Mouse (Mus musculus): ENCODE results near the gene Mgmt.

Gene Mgmt

DNA sequence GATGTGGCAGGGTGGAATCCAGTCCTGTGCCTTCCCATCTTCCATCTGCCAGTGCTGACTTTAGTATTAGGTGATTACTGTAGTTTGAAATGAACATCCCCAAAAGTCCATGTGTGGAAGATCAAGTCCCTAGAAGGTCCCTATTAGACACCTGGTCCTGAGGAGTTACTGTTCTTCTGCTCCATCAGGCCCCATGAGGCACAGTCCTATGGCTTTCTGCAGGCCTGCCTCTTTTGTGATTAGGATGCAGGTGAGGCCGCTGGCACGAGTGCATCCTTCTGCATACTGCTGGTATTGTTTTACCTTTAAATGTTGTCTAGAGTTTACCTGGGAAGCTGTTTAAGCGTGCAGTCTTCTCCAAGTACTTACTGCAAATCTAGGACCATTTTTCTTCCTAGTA lies 21.6 kb downstream of the Mgmt start:
- no peak for DNase-seq

DNA sequence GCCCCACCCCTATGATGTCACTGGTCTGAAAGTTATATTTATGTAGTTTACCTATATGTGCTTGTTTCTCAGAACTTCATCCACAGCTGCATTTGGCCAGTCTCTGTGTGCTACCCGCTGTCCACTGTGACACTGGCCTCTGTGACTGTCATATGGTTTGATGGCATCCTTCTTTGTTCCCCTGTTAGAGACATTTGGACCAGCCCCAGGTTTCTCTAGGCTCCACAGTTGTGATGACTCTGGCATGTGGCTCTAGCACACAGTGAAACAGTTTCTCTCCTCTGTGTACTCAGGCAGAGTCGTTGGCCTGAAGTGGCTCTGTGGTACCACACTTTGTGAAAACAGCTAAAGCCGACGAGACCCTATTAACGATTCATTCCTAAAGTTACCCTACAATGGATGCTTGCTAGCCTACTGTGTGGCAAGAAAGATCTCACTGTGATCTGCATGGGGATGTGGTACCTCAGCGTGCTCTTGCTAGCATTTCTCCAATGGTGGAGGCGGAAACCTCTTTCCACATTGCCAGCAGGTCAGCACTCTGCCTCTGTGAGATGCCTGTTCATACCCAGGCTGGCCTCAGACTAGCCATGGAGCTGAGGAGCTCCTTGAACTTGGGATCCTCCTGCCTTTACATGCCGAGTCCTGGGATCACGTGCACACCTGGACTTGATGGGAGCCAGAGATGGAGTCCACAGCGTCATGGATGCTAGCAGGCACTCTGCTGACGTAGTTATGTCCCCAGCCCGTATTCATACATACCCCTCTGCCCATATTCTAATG lies 26.8 kb downstream of the Mgmt start:
- no peak for DNase-seq

DNA sequence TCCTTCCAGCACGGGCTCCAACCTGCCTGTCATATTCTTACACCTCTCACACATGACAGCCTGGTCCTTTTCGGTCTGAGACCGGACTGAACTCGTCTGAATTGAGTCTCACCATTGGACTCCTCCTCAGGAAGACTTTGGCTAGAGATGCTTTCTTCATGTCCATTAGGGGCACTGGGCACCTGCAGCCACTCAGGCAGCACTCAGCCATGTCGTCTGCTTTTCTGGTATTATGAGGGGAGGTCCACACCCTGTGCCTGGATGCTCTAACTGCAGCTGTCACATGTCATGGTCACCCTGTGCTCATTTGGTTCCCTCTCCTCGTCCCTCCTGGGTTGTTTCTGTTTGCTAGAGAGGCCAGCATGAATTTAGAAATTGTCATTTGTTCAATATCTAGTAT lies 27.8 kb downstream of the Mgmt start:
- DNase-seq = no peak

DNA sequence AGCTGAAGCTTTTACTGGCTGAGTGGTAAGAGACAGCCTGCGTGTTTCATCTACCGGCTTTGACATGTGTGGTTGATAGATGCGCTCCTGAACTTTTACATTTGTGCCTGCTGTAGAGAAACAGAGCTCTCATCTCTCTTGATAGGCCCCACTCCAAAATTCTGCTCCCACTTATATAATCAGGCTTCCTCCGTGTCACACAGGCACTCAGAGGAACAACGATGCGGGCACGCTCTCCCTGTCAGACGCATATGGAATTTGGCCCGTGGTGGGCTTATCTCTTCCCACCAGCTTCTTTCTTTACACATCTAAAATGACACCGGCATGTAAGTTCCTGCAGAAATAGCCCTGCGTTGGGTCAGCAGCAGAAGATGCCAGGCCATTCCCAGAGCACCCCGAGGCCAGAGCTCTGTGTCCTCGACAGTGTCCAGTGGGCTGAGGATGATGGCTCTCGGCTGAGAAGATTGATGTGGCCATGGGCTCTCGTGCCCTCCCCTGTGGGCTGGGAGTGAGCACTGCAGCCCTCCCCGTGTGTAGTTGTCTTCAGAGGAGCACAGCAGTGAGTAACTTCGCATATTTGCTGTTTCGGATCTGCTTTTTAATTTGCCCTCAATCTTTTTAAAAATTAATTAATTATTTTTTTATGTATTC lies 30.3 kb downstream of the Mgmt start:
- DNase-seq = no peak

DNA sequence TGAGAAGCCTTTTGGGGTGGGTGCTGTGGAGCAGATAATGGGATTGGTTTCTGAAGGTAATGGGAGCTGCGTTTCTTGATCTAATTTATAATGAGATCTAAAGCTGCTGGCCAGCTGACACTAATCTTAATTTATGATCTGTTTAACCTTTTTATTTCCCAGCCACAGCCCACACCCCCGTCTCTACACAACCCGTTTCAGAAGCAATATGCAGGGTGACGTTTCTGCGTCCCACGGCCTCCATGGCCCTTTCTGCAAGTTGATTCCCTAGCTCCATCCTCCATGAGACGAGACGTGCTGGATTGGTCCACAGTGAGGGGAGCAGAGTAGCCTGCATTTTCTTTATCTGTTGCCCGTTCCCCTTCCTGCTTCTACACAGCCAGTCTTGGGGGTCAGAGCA lies 31.8 kb downstream of the Mgmt start:
- DNase-seq = no peak

DNA sequence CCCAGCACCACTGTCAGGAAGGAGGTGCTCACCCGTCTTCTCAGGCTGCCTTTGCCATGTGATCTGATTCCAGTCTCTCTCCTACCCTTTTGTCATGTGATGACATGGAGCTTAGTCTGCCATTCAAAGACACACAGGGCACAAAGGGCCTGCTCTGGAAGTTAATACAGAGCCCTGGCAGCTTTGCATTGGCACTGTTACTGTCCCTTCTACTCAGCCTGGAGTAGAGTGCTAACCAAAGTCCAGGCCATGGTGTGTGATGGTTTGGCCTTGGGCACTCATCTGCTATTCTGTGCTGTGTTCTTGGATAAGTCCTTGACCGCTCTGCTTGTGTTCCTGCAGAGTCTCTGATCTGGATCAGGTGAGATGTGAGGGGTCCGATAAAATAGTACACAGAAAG lies 36.0 kb downstream of the Mgmt start:
- no peak for DNase-seq

DNA sequence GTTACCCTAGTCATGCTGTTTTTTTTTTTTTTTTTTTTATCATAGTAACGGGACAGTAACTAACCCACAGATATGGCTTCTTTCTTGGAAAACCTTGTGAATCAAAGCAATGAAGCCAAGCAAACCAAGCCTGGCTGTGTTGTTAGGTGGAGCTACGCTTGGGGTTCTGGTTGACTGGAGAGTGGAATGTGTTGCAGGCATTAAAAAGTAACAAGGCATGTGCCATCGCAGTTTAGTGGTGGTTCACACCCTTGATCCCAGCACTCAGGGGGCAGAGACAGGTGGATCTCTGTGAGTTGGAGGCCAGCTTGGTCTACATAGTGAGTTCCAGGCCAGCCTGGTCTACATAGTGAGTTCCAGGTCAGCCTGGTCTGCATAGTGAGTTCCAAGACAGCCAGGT lies 39.0 kb downstream of the Mgmt start:
- DNase-seq = no peak

DNA sequence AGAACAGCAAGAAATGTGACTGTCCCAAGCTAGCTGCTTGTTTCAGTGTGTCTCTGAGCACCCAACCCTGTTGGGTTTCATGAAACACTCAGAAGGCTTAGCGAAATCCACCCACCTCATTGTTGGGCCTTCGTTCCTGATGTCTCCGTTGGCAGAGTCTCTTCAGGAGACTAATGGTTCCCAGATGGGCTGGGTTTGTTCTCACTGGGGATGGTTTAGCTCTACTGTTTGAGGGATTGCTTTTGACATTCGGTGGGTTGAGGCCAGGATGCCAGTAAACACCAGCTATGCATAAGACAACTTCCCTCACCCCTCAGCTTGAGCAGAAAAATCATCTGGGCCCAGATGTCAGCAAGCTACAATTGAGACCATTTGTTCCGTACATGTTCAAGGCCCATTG lies 39.9 kb downstream of the Mgmt start:
- DNase-seq = no peak

DNA sequence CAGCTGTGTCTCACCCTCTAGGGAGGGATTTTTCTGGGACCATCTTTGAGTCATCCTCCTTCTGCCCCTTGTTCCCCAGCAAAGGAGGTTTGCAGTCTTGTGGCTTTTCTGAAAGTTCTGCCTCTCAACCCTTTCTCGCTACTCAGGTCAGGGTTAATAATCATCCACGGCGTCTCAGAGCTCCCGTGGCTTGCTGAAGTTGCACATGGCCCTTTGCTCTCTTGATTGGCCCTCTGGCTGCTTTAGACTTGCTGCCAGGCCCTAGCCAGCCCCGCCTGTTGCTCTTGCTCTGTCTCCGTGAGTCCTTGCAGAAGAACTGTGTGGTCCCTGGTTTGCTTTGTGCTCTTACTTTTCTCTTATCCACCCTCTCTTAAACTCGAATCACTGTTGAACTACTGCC lies 40.4 kb downstream of the Mgmt start:
- DNase-seq = no peak

DNA sequence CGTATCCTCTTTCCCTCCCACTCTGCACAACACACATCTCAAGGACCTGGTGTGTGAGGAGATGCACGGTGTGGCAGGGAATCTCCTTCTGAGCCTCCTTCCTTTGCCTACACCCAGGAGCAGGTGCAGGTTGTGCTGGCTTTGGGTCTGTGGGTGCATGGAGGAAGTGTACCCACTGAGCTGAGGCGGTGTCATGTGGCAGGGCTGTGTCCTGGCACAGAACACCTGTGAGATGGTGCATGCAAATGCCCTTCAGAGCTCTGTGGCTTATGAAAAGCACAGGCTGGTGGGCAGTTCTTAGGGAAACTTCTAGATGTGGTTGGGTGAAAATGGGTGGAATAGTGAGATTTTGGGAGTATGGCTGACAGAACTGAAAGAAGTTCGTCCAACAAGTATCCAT lies 44.0 kb downstream of the Mgmt start:
- DNase-seq = no peak

DNA sequence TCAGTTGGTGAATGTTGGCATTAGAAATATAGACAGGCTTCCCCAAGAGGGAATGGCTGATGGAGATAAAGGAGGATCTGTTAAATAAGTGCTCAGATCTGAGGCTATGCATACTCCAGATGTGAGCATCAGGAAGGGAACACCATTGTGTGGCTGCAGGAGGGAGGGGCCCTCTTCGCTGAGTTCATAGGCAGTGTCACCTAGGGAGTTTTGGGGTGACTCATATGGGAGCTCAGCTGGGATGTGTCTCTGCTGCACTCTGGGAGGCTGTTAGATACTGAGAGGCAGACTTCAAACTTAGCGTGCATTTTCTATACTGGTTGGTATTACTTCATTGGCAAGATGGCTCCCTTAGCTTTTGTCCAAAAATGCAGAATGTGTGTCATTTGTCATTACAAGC lies 48.0 kb downstream of the Mgmt start:
- DNase-seq = no peak

DNA sequence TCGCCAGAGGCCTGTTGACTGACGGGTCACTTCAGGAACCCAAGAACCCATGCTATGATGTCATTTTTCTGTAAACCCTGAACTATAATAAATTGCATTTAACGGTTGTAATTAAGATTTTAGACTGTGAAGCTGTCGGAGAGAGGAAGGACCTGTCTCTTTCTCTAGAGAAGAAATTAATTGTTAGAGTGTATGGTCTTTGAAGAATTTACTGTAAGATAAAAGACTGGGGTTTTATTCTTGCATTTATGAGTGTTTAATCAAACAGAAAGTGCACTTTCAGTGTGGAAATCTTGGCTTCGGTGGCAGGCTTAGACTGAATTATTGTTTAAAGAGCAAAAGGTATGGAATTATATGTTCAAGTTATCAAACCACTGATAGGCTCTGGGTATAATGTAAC lies 49.5 kb downstream of the Mgmt start:
- no peak for DNase-seq

DNA sequence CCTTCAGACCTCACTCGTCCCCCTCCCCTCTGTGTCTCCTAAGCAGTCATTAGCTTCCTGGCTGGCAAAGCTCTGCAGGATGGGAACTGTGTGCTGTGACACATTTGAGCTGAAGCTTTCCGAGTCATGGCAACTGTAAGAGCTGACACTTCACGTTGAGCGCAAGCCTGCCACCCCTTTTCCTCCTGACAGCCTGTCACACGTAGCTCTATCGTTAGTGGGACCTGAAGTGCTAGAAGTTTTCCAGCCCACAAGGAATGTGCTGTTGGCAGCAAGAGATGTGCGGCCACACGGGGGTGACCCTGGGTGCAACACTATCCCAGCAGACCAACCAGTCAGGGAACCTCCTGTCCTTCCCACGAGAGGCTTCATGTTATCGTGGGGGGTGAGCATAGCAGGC lies 51.3 kb downstream of the Mgmt start:
- no peak for DNase-seq

DNA sequence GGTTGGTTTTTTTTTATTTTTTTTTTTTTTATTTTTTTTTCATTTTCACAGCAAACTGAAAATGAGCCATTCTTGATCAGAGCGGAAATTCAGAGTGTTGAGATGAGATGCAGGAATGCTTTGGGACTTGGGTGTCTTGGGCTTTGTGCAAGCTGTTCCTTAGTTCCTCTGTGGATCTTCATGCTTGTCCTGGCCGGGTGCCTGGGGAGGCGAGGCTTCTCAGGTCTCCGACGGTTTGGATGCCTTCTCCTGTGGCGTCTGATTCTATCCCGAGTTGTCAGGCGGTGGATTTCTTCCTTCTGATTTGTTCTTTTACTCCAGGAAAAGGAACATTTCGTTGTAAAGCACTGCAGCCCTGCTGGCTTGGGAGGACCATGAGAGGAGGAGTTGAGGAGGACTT lies 51.7 kb downstream of the Mgmt start:
- DNase-seq = no peak

DNA sequence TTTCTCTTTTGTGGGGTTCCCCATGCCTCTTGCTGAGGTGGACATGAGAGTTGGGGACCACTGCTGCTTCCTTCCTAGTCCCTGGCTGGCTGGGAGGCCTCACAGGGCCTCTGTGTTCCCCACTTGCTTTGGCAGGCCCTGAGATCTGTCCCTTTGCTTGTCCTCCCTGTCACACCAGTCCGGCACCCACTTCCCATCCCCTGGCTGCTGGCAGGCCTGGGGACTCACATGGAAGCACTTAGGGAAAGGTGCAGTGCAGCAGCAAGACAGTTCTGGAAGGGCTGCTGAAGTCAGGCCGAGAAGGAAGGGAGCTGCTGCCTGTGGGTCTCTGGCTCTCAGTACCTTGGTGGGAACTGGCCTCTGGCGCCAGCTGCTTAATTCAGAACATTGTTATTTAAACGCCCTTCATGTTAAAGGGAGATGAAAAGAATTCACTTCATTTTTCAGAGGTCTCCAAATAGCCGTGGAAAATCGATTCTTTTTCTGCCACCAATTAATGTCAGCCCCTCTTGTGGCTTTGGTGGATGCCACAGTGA lies 53.9 kb downstream of the Mgmt start:
- no peak for DNase-seq

DNA sequence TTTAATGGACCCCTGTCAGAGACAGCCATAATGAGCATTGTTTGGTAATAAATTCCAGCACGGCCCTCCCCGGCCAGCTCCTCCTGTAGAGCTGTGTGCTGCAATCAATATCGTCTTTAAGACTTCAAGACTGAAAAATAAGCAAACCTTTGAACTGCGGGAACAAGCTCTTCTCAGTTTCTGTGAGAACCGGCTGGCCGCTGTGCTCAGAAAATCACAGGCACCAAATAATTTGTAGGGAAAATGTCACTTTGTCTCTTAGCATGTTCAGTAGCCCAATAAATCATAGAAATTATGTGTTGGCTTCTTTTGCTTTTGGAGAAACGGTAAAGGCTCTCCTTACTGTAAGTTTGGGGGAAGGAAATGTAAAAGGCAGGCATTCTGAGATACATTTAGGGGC lies 58.2 kb downstream of the Mgmt start:
- DNase-seq = no peak

DNA sequence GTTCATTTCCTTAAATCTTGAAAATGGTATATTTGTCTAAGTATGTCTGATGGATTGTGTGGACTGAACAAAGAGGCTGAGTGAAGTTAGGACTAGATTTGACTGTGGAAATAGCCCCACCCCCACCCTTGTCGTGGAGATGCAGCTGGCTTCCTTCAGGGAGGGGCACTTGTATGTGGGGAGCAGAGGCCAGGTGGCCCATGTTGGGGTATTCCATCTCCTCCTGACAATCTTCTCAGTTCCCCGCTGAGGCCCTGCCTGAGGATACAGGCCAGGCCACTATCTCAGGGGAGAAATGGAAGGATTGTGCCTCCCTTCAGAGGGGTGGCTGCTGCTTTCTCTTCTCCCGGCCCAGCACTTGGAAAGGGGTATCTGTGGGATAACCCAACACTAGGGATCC lies 58.8 kb downstream of the Mgmt start:
- DNase-seq = no peak

DNA sequence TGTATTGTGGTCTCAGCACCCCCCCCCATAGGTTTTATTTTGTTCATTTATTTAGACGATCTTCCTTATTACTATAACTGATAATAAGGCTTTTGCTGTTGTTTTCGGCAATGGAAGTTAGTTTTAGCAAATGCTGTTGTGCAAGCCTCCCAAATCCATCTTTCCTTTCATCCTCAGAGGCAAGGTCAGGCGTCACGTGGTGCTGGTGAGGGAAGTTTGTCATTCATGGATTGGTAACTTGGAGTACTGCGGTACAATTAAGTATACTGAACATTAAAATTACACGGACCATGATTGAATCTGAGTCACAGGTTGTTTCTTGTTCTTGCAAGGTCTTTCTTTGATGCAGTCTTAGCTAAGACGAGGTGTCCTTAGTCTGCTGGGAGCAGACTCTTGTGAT lies 77.9 kb downstream of the Mgmt start:
- DNase-seq = no peak

DNA sequence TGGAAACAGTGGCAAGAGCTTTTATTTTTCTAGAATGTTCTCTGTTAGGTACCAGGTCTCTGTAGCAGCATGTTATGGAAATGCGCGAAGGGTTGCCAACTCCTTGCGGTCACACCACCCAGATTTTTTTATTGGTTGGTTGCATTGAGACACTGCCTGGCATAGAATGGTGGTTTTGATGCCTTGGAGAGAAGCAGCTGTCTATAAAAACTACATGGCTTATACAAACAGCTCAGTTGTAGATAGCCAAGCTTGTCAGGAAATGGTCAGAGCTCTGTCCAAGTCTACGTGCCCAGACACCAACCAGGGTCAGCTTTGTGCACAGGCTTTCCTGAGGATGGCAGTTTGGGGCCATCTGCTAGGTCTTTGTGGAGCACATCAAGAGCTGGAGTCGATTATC lies 80.6 kb downstream of the Mgmt start:
- no peak for DNase-seq

DNA sequence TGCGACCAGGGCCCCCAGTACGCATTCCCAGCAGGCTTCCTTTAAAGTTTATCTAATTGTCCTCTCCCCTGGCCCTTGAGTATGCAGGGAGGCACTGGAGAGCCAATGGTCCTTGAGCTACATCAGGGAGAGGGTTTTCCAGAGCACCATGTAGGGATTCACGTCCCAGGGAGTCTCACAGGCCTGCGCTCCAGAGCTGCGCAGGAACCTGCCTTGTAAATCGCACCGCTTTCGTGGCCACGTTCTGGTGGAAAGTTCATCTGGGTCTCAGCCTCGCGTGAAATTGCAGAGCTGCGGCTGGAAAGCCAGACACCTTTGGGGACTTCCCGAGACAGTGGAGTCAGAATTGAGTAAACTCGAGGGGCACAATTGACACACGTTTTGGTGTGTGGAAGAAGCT lies 103.0 kb downstream of the Mgmt start:
- no peak for DNase-seq

DNA sequence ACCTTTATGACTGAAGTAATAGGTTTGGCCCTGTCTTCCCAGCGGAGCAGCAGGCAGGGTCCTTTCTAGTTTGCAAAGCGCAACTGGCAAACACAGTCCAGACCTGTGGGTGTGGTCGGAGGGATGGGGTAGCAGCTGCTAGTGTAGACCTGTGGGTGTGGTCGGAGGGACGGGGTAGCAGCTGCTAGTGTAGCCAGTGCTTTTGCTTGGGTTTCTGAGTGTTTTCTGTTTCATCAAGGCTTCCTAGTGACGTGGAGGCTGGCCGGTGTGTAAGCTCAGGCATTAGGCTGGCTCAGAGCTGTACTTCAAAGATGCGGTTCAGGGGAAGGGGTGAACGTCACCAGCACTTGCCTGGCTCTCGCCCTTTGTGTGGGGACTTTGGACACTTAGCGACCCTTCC lies 106.3 kb downstream of the Mgmt start:
- no peak for DNase-seq

DNA sequence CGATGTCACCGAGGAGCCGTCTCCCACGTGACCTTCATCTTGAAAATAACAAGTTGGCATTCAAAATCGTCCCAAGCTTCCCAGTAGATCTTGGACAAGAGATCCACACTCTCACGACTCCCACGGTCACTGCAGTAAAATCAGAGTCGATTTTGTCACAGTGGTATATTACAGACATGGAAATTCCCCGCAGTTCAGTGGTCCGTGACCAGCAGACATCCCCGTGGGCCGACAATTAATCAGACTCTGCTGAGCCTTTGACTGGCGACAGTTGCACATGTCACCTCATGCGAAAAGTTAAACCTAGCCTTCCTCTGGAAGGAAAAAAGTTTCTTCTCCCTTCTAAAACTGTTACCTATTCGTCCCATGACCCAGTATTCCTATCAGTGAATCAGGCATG lies 106.8 kb downstream of the Mgmt start:
- no peak for DNase-seq

DNA sequence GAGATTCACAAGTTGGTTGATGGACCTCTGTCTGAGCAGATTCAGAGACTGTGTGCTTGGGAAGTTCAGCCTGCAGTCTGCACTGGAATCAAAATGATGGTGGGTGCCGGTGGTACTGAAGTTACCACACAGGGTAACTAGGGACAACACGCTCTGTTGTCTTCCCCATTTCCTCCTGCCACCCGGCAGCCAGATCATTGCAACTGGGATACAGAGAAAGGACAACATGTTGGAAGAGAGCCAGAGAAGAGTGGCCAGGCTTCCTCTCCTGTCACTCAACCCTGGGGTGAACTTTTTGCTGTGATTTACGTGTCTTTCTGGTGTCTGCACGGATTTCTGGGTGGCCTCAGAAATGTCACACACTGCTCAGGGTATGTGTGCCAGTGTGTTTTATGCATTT lies 107.4 kb downstream of the Mgmt start:
- no peak for DNase-seq

DNA sequence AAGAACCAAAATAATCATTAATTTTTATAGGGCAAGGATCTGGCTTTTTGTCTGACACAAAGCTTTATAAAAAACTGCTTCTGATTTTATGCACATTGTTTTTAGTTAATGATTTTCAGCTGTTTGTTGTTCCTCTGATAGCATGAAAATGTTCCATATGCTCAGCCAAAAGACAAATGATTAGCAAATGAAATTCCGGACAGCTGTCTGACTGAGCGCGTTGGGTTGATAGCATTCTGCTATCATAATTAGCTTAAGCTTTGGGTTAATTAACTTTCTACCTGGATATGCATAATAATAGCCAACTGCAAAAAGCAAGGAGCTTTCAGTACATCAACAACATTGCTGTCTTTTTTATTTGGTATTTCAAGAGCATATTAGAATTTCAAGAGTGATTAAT lies 108.0 kb downstream of the Mgmt start:
- DNase-seq = no peak

DNA sequence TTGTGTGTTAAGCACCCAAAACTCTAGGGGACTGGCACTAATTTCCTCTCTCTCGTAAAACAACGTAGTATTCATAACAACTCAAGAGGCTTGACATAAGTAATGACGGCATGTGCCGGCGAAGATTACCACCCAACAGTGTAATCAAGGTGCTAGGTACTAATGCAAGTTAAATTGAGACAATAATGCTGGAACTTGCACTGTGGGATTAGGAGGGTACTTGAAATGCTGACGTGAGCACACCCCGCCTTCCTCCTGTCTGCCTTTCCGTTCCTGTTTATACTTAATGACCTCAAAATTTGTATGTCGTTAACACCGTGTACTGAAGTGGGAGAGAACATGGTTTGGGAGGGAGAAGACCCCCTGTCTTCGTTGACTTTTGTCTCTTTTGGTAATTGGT lies 110.9 kb downstream of the Mgmt start:
- DNase-seq = no peak
